Mouse (Mus musculus) testis, adult 2 months (tissue): ENCODE measurements at regions not wholly inside any gene's neighbourhood (a gene's known extent, or its start where the extent isn't known, plus 50 kb on each side); places are given as distances from the start of the nearest gene placed in this dataset.

Source experiments
- CTCF ChIP-seq: fragments of 200-500 bp; IDR thresholded peaks from 2 replicates; pipeline ENCODE4 v1.5.1; 2012; ENCODE audit warnings: low read depth, mild to moderate bottlenecking, inconsistent platforms, low read length, moderate library complexity; ENCODE audit not compliant: control insufficient read depth, insufficient read depth, insufficient replicate concordance
- POLR2A ChIP-seq: fragments of 200-500 bp; IDR thresholded peaks from 2 replicates; pipeline ENCODE4 v1.6.1; 2012; ENCODE audit warnings: low read depth, mild to moderate bottlenecking, inconsistent platforms, low read length, moderate library complexity; ENCODE audit not compliant: control insufficient read depth

DNA sequence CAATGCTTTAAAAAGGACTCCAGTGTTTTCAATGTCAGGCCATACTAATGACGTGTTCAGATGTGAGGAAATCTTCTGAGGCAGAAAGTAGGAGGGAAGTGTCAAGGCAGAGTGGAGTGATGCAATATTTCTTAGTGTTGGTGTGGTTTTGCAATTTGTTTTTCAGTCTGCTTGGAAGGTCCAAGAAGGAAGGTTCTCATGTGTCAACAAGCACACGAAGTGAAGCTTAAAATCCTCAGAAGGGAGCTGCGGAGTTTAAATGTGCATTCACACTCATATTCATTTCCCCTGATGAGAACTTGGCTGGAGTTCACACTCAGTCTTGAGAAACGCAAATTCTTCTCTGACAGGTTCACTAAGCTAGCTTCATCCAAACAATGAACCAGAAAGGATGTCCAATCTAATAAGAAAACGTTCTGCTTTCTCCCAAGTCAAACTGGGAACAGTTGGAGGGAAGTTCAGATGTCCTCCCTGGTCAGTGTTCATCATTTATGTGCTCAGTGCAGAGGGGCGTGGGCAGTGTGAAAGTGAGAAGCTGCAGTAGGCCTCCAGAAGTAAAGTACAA is 66.0 kb downstream of the Arrdc3 start:
- no peak for TF ChIP-seq CTCF
- no peak for TF ChIP-seq POLR2A
